Mouse (Mus musculus): ENCODE measurements around the gene Mrpl30.

The Mrpl30 gene

DNA sequence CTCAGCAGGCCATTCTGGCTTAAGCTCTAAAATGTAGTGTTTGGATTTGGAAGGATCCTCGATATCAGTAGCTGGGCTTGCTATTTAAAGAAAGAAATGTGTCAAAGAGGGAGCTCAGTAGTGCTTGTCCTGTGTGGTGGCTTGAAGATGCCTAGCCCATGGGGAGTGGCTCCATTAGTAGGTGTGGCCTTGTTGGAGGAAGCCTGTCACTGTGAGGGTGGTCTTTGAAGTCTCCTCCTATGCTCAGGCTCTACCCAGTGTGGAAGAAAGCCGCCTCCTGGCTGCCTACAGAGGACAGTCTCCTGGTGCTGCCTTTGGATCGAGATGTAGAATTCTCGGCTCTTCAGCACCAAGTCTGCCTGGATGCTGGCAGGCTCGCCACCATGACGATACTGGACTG, 10.0 kb downstream of the Mrpl30 start:
- no peak for DNase-seq (ENCODE audit: low spot score in 2 of 2)

DNA sequence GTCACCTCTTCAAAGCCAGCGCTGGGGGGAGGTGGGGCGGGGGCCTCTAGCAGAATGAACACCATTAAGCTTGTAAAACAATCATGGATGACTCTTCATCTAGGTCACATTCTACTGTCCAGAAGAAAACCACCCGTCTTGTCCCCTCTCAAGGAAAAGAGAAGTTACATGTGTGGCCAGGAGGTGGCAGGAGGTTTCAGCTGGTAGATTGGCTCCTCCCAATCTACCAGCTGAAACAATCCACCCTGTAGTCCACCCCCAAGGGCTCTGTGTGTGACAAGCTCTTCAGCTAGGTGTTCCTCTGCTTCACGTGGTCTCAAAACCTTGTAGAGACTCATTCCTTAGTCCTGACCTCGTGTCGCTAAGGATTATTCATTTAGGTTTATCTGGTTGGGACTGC, 12.9 kb downstream of the Mrpl30 start:
- no peak for DNase-seq (ENCODE audit: low spot score in 2 of 2)

DNA sequence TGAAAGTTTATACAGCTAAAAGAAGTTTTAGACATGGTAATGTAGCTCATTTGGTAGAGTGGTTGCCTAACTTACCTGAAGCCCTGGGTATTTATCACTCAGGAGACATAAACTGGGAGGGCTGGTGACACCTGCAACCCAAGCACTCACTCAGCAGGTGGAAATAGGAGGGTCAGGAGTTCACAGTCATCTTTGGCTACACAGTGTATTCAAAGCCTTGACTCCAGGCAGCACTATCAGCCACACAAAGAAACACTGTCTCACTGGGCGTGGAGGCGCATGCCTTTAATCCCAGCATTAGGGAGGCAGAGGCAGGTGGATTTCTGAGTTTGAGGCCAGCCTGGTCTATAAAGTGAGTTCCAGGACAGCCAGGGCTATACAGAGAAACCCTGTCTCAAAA, 22.5 kb downstream of the Mrpl30 start:
- DNase-seq (ENCODE audit: low spot score in 2 of 2): no peak

DNA sequence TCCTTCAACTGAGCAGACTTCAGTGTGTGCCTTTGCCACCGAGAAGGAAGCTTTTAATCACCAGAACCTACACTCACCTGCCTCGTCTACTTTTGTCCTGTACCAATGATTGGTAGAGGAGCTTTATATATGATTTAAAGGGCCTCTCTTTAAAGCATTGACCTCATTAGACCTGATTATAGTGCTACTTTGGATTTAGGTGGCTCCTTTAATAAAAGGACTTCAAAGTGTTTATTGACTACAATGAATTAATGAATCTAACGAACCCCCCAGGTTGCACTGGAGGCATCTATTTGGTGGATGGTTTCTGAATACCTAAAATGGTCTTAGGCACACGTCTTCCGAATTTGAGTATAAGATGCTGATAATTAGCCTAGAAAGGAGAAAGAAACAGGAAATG, 26.1 kb downstream of the Mrpl30 start, which contains the start of gene Lyg2:
TSS of gene Lyg2 (minus strand) at position 101 of the 400 bp plus-strand sequence.
- no peak for DNase-seq (ENCODE audit: low spot score in 2 of 2)

DNA sequence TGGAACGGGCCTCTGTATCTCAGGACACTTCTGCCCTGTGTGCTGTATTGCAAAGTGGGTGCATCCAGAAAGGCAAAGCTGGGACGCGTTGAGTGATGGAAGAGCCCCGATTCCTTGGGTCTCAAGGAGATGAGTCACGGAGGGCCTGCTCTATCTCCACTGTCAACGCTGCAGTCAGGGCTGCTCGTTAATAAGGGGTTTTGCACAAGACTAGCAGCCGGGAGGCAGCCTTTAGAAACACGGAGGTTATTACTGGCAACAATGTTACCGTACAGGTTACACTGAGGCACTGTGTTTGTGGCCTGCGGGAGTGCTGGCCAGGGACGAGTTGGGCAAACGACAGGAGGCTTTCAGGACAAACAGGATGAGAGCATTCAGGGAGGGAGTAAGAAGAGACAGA, 27.4 kb downstream of the Mrpl30 start:
- no peak for DNase-seq (ENCODE audit: low spot score in 2 of 2)

DNA sequence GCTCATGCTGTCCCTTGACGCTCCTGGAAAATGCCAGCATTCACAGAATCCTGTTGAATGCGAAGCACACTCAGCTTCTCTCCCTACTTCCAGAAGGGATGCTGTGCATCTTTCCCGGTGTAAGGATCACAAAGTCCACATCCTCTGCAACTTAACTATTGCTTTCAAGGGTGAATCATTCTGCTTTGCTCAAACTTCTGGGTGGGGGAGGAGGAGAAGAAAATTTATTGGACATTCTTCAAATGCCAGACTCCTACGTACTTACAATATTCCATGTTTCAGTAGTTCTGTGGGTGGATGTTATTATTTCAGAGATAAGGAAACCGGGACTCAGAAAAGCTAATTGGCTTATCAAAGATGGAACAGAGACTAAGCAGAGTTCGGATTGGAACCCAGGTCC, 27.8 kb downstream of the Mrpl30 start:
- no peak for DNase-seq (ENCODE audit: low spot score in 2 of 2)

DNA sequence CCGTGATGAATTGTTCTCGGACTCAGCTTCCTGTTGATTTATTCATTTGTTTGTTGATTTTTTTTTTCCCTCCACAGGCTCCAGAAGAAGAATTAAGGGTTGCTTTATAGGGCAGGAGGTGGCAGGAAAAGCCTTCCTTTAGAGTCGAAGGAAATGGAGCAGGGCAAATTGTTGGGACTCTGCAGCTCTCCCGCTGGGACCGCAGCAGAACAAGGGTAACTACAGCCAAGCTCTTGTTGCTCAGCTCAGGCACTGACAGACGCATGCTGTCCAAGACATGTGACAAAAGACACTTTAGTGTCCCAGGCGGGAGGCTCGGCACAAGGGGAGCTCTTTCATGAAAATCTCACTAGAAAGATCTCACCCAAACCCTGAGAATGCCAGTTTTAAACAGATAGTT, 32.3 kb downstream of the Mrpl30 start:
- DNase-seq (ENCODE audit: low spot score in 2 of 2): no peak

DNA sequence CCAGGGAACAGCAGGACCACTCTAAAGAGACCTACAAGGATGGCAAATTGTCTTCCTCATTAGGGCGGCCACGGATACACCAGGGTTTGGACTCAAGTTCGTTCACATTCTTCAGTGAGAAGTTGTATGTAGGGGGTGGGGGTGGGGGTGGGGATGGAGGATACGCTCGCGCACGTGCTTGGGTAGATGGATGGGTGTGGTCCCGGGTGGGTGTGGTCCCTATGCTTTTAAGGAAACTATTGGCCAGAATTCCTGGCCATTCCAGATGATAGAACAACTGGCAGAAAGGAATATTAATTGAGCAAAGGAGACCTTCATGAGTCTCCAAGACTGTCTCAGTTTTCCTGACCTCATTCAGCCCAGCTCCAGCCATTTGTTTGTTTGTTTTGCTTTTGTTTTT, 35.7 kb downstream of the Mrpl30 start:
- no peak for DNase-seq (ENCODE audit: low spot score in 2 of 2)

DNA sequence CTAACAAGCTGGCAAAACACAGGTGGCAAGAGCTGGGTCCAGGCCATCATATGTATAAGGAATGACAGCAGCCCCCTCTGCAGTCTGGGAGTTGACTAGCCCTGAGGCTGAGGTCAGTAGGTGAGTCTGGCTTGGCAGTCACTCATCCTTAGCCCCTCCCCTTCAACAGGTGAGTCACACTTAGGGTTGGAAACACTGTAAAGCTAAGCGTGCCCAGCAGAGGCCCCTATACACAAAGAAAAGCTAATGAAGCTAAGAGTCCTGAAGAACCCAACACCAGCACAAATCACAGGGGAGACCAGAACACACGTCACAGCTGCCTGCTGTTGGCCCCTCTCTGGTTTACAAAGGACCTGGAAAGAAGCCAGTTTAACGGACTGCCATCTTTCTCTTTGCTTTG, 41.5 kb downstream of the Mrpl30 start:
- DNase-seq (ENCODE audit: low spot score in 2 of 2): no peak

Measured in heart, adult 9 months (tissue).